Mouse (Mus musculus) heart, adult 9 months (tissue): ENCODE data around the gene Gm20075.
A peak's percentile ranks its signal among the peaks of the same experiment; 100 is the strongest.
"Not testable (repeated sequence)": the region's sequence is repeated elsewhere in the genome, so short reads cannot be mapped to it uniquely, and the experiment has no call there.

ENCODE experiments used
- DNase-seq, 2 experiments: peaks; one replicate each; pipeline ENCODE4 v3.0.0; 2022; ENCODE audit warnings: low spot score in 2 of 2

Gene Gm20075

DNA sequence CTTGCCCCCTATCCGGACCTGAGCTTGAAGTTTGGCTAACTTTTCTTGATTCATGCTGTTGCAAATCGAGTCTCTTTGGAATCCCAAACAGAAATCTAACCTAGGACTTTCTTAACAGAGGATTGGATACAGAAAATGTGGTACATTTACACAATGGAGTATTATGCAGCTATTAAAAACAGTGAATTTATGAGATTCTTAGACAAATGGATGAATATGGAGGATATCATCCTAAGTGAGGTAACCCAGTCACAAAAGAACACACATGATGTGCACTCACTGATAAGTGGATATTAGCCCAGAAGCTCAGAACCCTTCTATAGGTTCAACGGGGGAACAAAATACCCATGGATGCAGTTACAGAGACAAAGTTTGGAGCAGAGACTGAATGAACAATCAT is at the start of gene Gm20075:
Gene Gm20075, minus strand, starts transcription at position 101 of the 400 bp plus-strand sequence.
- DNase-seq: not testable (repeated sequence)

DNA sequence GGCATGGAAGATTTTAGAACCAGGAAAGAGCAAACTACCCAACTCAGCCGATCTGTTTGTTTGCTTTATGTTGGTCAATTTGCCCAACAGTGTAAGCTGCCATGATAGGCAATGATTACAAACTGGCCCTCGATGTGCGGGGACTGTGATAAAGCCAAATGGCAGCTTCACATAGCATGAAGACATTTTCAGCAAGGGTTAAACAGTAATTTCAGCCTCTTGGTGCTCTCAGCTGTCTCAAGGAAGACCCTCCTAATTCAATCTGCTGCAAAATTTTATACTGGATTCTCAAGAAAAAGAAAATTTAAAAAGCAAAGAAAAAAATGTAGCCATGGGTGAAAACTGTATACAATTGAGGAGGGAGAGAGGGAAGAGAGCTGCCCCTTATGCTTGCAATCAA is 47.9 kb upstream of the Gm20075 start:
- DNase-seq: no peak

DNA sequence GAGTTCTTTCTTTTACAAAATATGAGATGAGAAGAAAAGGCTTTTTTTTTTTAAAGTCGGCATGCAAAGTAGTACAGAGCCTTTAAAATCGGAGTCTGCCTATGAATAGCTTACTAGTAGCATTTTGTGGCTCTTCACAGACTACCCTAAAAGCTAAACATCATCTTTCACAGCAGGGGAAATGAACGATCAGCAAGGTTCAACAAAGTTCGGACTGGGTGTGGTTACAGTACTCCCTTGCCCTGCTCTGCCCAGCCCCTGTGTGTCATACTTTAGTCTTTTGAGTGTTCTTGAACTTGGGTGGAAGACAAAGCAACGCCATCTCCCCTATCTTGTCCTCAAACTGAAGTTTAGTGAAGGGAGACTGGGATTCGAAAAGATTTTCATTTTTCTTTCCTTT is 45.5 kb upstream of the Gm20075 start:
- DNase-seq: no peak

DNA sequence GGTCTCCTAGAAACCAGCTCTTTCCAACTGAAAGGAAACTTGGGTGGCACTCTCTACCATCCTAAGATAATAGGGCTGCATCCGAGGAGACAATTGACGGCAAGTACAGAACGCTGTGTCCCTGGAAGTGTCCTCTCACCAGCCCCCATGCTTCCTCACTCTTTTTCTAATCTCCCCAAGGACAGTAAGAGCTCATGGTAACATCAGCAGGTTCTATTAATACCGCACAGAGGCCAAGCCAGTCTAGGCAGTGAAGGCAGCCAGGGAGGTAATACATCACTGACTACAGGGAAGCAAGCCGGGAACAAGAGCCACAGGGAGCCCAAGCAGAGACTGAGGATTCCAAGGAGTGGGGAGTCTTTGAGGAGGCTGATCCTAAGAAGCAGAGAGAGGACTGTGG is 43.8 kb upstream of the Gm20075 start:
- DNase-seq: peak in 1 of 2 experiments; percentile 2

DNA sequence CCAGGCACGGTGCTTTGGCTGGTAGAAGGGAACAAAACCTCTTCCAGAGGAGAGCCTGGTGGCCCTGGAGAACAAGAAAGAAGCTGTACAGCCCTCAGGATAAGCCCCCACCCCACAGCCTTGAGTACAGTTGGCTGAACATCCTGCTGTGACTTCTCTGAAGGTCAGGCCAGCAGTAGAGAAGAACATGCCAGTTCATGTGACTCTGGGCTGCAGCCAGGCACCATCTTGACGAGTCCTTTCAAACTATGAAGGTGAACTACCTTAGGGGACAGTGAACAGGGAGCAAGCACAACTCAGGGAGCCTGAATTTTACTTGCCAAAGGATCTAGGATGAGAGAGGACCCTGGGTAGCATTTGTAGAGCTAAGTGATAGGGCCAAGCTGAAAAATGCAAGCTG is 31.5 kb upstream of the Gm20075 start:
- DNase-seq: peak in 1 of 2 experiments; percentile 51

DNA sequence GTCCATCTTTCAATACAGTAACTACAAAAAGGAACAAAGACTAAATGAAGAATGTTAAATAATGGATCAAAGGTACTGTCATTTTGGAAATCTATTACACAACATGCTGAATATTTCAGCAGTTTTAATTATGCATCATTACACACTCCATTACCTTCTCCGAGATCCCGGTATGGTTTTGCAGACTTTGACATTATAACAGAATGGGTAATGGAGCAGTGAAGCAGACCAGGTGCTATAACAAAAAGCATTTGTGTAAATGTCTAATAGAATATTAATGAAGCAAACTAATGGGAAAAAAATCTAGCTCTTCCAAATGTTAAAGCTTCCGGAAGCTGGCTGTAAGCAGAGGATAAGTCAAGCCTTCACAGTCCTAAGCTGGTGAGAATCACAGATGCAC is 29.6 kb upstream of the Gm20075 start:
- DNase-seq: no peak

DNA sequence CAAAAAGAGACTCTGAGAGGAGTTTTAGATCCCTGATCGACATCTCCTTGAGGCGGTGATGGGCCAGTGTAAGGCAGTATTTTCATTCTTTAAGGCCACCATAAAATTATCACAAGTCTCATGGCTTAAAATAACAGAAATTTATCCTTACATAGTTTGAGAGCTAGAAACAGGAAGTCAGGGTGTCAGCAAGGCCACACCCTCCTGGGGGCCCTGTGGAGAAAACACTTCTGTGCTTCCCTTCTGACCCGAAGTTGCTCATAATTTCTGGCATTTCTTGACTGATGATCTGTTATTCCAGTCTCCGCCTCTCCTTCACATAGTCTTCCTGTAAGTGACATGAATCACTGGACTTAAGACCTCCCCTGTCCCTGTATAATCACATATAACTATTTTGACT is 25.2 kb upstream of the Gm20075 start:
- DNase-seq: no peak

DNA sequence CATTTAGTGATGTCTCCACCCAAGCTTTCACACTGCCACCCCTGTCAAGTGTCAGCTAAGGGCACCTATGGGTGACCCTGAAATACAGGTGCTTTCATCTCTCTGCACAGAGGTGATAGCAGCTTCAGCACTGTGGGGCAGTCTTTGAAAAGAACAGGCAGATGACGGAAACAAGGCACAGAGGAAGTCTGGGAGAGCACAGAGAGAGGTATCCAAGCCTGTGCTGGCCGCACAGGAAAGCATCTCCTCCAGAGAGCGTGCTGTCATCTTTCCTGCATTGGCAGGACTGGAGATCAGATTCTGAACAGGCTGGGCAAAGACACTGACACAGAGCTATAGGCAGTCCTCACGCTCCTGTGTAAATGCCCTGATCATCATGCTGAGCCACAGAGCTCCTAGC is 9.8 kb upstream of the Gm20075 start:
- no peak for DNase-seq

DNA sequence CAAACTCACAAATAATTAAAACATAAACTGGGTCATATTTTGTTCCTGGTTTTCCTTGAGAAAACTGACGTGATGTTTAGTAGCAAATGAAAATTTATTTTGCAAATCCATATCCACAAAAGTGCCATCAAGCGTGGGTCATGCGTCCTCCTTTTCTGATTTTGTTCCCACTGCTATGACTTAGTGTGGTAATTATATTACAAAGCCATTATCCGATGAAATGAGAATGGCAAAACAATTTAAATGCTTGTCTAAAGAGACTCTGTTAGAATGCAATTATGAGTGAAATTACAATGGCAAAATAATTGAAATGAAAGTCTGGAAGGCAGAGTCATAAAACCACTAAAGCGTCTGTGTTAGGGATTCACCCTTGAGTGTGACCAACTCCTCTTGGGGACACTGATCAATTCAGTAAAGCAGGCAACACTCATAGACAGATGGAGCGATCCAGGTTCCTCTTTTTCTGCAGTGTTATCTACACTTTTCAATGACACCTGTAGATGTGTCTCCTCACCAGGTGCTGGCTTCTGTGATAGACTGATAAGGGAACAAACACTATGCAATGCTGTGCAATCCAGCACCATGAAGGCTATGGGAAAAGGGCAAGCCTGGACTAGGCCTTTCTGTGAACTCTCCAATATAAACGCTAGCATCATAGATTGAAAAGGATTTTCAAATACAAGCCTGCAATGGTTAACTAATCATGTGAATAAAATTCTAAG is 4.6 kb upstream of the Gm20075 start:
- no peak for DNase-seq

DNA sequence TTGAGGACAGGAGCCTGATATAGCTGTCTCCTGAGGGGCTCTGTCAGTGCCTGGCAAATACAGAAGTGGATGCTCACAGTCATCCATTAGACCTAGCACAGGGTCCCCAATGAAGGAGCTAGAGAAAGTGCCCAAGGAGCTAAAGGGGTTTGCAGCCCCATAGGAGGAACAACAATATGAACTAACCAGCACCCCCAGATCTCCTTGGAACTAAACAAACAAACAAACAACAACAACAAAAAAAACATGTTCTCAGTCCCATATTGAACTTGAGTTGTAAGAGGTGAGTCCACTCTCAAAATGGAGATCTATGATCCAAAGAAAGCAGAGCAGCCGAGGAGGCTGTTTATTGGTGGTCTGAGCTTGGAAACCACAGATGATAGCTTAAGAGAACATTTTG is 578 bp upstream of the Gm20075 start, which contains the start of gene Gm17190:
Gene Gm17190, plus strand, starts transcription at position 301 of the 400 bp plus-strand sequence.
- DNase-seq: not testable (repeated sequence)

DNA sequence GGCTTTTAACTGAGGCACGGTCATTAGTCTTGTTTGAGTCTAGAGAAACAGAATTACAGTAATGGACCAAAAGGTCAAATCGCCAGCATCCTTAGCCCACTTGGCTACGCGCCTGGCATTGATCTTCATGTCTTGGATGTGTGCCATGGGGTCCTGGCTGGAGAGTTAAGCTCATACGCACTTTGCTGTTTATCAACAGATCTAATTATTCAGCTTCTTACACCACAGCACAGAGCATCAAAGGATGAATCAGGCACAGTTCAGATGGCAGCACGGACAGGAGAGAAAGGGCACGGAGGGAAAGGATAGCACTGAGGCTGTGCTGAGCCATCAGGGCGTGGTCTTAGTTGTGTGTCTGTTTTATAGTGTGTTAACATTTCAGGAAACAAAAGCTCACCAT is 7.6 kb downstream of the Gm20075 start:
- DNase-seq: no peak

DNA sequence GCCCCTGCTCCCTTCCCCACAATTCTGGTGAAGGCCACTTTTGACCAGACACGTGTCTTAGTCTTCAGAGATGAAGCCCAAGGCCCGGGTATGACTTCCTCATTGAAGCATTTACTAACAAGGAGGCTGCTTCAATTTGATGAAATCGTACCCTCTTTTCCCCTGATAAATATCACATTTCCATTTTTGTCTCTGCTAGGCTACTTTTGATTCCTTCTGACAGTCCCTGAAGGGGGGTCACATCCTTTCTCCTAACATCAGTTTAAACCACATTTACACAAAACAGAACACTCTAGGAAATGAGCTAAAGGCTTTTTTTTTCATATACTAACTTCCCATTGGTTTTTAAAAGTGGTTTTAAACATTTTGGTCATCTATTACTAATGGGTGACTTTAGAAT is 28.4 kb downstream of the Gm20075 start:
- no peak for DNase-seq

DNA sequence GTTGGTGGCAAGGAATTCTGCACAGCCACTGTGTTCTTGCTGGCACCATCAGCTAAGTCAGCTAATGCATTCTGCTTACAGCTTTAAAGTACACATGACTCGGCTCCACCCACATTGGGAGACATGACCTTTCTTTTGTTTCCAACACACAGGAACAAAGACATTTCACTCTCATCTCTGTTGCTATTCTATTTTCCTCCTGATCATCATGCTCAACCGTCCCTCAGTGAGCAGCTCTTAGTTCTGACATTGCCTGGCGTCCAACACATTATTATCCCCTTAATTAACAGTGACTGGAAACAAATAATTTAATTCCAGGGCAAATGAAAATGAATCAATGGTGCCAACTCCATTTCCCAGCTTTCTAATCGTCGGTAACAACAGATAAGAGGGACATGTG is 35.8 kb downstream of the Gm20075 start:
- no peak for DNase-seq

DNA sequence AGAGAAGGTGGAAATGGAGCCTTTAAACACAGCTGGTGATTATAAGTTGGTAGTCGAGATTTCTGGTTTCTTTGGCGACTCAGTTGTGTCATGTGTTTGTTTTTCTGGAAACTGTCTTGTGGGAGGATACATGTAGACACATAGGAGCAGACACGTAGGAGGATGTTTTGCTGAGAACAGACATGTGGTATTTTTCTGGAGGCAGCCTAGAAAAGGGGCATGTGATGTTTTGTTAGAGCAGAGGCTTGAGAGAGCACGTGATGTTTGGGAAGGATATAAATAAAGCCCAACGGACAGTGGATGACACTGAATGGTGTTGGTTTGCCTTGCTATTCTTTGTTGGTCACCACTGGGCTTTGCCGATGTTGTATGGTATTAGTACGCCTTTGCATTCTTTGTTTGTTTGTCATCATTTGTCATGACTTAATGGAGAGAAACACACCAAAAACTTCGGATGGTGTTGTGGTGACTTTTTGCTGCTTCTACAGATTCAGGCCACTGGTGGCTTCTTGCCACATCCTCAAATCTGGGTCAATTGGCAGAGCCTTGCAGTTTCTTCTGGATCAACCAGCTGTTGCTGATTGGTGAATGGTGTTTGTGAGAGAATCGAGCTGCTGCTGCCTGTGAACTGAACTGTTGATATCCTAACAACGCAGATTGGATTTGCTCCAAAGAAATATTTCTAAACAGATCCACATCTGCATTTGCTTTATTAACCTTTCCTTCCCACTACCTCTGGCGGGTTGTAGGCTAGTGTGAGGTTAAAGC is 40.7 kb downstream of the Gm20075 start:
- no peak for DNase-seq

DNA sequence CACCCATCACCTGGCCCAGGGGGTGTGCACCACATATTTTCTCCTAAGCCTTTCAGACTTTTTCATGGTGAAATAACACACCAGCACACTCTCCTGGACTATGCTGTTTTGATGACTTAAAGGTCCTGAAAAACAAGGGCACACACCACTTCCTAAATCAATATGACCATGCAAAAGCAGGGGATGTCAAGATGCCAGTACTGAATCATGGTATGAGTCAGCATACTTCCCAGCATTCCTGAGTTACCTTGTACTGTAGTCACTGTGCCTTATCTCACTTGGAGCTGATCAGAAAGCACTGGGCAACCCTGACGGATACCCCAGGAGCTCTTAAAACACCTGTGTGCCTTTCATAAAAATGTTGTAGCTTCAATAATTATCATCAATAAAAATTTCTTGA is 41.6 kb downstream of the Gm20075 start:
- no peak for DNase-seq

DNA sequence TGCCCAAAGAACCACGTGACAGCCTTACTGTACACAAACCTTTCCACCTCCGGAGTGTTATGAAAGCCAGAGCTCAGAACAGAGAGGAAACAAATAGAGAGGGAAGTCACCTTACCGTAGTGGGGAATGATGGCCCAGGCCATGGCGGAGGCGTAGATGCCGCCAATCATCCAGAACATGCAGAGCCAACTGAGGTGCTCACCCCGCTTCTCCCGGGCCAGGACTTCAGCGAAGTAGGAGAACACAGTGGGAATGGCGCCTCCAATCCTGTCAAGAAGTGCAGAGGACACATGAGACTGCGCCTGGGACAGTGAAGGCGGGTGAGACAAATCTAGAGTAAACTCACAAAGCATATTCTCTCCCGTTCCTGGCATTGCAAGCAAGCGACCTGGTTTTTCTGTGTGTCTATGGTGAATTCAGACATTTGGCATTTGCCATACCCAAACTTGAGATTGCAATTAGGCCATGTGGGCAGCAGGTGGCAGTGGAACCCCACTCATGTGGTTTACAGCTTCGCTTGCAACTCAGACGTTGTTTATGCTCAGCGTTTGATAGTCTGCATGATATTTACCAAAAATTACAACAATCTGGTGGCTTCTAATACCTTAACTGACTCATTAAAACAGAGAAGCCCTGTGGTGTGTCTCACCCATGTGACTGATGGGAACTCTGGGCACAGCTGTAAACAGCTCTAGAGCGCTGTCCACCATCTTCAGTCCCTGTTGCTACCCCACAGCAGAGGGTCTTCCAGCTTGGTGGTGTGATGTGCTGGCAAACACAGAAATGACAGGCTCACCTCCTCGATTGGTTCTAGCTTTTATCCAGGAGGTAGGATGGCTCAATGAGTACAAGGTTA is 50.6 kb downstream of the Gm20075 start:
- no peak for DNase-seq
